Mouse (Mus musculus) CD8-positive naive resting alpha-beta T cell, adult 2 months (primary cell): ENCODE measurements around the gene Gm21970.

Source experiments
- DNase-seq, 2 experiments: peaks; one replicate each; pipeline ENCODE4 v3.0.0; 2022; ENCODE audit warnings: low read depth in 2 of 2, low spot score in 2 of 2

Gene Gm21970

DNA sequence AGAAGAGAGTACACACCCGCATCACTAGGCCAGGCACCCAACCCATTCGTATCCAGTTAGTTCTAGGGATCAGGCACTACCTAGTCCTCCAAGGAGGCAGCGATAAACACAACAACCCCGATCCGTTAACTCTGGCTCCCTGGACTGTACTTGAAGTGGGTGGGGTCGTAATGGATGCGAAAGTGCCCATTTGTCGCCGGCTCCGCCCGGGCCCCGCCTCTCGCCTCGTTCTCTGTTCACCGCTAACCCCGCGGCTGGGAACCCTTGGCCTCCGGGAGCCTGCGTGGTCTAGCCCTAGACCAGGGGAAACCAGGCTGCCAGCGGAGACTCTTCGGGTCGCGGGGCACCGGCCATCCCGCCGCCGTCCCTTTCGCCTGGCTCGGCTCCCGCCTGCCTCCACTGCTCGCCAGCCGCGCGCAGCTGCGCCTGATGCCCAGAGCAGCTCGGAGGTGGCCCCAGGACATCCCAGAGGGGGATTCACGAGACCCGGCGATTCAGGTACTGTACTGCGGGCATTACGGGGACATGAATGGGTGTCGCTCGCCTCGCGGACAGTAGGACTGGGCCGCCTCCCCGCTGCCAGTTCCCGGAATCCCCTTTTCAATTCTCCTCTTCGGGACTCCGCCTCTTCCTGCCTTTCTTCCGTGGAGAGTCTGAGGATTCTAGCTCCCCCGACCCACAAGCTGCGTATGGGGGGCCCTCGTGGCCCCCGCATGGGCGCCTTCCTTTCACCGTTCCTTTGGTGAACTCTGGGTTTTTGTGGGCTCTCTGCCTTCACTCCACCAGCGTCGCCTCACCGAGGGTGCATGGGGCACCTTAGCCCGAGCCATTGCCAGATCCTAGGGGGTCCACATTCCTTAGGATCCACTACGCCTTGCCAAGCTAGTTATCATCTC is 18.7 kb upstream of the Gm21970 start, which contains the start of gene Ifnar2:
Gene Ifnar2 (plus strand): TSS at position 207 of the 896 bp plus-strand sequence.
- peak; percentile 38 to 49 for DNase-seq

DNA sequence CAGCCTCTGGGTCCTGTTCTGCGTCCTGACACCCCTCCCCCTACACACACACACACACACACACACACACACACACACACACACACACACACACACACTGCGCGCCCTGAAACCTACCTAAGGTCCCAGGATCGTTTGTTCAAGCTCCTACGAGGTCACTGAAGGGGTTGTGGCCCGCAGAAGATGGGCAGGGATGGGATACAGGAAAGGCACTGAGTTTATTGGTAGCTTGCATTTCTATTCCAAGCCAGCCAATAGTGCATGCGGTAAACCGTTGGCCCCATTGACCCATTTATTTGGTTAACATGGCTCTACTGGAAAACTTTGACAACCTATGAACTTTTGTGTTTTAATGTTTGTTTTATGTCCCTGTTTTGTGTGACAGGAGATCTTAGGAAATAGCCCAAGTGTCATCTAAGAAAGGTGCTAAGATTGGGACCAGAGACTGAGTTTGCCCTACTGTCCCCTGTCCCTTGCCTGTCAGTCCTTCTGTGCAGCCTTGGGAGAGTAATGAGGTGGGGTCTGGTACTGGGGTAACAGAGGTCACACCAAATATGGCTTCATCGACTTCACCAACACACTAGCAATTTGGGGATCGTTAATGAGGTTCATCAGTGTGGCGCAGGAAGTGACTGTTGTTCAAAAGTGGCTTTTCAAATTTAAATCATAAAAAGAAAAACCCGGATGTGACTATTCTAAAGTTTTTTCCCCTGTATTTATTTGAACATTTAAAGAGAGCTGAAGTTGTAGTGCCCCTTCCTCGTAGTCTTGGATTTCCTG is 17.9 kb upstream of the Gm21970 start:
- DNase-seq: peak in 1 of 2 experiments; percentile 24

DNA sequence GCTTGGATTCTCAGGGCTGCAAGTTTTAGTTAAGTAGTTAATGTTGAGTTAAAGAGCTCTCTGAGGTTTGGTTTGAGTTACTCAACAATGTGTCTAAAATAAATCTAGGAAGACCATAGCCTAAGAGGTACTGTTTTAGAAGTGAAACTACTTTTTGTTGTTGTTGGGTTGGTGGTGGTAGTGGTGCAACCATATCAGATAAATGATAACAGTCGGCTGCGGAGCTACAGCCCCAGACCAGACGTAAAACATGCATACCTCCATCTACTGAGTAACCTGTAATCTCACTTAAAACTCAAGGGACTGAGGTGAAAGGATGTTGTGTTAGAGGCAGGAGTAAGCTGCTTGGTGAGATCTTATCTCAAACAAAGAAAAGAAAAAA is 17.3 kb upstream of the Gm21970 start:
- DNase-seq: no peak

DNA sequence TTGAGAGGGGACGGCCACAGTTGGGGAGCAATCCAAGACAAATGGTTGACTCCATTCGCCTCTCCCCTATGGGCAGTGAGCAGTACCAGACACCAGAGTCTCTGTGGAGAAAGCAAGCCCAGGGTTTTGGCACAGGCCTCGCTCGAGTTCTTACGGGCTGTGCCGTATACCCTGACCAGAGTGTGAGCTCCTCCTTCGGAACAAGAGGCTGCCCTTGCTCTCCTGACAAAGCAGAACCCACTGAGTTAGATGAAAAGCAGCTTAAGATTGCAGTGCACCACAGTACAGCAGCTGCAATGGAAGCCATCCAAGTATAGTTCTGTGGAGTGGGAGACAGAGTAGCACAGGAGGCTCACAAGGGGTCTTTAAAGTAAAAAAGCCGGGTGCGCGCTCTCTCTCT is 14.8 kb upstream of the Gm21970 start:
- DNase-seq: no peak

DNA sequence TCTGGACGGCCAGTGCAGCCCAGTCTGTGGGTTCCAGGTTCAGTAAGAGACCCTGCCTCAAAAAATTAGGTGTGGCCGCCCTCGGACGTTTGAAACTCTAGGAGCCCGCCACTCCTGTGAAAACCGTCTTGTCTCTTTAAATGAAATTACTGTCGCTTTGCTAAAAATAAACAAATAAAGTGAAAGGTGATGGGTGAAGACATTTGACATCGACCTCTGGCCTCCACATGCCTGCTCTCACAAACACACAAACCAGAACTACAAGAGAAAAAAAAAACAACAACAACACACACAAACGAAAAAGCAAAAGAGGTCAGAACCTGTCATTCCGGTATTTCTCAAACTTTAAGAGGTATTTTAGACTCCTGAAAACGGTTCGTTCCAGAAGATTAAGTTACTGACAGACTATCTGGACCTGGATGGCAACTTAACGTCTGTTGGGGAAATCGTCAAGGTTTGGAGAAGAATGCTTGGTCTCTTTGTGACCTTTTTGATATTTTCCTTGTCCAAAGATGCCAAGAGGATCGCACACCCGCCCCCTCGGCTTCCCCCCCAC is 13.0 kb upstream of the Gm21970 start:
- DNase-seq: no peak

DNA sequence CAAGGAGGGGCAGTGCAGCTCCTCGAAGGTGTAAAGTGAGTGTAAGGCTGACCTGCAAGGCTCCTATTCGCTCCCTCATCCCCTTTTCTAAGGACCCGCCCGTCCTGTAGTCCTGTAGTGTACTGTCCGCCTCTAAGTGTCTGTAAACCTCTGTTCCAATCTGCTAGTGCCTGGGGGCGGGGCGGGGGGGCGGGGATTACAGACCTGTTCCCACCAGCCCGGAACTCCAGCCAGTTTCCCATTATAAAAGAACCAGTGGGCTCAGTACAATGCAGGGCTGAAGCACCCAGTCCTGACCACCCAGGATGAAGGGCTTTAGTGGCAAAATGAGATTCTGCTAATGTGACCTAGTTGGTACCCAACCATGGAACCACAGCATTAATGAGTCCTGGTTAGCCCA is 12.5 kb upstream of the Gm21970 start:
- no peak for DNase-seq

DNA sequence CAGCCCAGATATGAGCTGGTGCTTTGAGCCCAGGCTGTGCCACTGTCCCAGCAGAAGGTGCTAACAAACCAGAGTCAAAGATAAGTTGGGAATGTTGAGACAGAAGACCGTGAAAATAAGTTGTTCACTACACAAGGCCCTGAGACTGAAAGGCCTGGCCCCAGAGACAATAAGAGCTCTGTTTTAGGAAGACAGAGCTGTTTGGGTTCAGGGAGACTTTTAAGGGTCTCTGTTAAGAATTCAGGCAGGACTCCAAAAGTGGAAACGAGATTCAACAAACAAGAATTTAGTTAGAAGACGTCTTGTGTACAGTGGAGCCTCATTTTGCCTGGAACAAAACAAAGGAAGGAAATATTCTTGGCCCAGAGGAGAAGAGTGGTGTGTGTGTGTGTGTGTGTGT is 12.1 kb upstream of the Gm21970 start:
- DNase-seq: no peak

DNA sequence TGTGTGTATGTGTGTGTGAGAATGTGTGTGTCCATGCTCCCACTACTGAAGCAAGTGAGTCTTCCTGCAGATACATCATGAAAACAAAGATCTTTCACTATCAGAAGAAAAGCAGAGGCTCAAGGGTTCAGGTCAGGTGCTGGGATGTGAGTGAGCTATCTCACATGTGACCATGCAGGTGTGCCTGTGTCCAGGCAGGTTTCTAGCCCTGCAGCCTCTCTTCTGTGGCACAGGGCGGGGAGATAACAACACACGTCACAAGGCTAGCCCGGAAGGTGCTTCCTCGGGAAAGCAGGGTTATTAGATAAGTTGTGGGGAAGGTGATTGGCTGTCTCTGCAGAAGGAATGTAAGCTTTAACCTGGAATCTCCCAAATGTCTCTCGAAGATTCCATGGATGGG is 11.4 kb upstream of the Gm21970 start:
- DNase-seq: no peak

DNA sequence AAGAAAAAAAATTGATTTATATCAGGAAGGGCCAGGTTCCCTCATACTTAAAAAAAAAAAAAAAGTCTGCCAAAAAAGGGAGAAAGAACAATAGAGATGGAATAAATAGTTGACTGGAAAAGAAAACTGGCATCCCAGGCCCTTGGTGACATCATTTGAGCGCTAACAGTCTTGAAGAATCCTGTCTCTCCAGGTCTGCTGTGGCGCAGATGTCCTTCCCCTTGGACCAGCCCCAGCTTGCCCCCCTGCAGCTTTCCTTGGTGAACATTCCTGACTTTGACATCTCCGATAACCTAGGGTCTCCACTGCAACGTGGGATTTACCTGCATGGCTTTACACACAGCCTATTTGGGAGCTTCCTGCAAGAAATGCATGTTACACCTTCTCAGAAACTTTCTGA is 9.9 kb upstream of the Gm21970 start:
- no peak for DNase-seq

DNA sequence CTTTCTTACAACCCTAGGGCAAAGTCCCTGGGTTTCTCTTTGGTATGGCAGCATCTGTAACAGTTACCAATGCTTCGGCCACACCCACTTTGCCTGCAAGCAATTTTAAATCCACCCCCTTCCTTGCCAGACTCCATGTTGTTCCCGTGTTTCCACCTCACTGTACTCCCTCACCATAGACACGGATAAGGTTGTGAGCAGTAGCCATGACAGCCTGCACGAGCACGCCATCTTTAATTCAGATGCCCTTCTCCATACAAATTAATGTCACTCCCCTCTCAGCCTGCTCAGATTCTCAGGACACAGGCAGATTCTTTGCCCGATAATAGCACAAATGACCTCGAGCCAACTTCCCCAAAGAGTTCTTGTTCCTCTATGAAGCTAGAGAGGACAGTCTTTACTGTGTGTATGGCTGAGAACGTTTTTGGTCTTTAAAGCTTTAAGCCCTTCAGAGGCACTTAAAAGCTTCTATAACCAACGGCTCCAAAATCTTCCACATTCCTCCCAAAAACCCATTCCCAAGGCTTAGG is 9.2 kb upstream of the Gm21970 start:
- no peak for DNase-seq

DNA sequence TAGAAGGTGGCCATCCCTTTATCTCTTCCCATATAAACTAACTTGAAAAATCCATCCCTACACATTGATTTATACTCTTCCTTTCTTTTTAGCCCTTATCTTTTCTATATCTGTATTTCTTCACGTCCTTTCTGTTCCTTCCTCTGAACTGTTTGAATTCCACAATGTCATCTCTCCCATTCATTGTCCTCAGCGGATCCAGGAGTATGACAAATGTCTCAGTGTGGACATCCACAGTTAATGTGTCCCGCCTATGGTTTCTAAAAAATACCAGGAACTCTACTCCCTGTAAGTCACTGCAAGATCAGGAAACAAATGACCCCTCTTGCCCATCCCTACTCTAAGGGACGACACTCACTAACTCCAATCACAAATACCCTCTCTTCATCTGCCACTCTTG is 7.3 kb upstream of the Gm21970 start:
- no peak for DNase-seq

DNA sequence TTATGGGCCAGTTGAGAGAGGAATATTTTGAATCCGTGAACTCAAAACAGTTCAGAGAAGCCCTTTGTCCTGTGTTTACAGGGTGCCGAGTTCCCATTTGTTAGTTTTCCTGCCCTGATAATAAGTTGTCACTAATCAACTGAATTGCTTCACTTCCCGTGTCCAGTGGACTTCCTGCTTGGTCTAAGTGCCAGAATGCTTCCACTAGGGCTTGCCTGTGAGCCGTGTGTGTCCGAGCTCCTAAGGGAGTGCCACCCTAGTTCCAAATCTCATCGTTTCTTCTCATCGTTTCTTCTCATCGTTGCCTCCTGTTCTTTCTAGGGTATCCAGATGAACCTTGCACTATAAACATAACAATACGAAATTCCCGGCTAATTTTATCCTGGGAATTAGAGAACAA is 5.9 kb upstream of the Gm21970 start:
- DNase-seq: no peak

DNA sequence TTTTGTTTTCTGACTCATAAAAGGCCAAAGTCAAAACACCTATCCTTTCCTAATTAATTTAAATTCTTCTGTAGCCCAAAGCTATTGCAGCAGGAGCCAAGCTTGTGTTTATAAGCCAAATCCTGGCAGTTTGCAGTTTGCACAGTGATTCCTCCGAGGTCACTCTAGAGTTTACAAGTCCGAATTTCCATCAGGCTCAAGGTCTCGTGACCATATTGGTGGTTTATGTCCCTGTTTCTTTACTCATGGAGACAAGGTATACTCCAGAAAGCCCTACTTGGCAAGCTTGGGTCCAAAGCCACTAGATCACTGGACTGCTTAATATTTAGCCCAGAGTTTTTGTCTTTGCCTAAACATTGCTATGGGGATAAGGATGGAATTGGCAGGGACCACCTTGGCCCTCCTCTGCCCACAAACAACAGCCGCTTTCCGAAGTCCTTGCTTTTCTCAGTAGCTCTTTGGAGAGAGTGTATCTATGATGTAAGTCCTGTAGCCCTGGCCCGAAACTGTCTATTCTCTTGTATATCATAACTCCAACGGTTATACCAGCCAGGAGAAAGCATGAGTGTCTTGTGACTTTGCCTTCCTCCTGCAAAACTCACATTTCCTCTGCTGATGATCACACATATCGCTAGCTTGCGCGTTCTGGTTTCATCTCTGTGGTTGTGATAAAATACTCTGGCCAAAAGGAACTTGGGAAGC is 5.0 kb upstream of the Gm21970 start:
- DNase-seq: no peak

DNA sequence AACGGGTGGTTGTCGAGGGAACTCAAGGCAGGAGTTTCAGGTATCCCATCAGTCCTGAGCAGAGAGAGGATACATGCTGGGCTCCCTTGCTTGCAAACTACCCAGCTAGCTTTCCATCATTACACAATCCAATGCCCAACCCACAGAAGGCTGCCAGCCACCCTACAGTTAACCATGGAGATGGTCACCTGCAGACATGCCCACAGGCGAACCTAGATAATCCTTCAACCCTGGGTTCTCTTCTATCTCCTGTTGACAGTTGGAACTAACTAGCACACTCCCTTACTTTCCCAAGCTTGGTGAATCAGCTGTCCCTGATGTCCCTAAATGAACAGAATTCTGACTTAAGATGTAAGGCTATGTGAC is 4.4 kb upstream of the Gm21970 start:
- no peak for DNase-seq

DNA sequence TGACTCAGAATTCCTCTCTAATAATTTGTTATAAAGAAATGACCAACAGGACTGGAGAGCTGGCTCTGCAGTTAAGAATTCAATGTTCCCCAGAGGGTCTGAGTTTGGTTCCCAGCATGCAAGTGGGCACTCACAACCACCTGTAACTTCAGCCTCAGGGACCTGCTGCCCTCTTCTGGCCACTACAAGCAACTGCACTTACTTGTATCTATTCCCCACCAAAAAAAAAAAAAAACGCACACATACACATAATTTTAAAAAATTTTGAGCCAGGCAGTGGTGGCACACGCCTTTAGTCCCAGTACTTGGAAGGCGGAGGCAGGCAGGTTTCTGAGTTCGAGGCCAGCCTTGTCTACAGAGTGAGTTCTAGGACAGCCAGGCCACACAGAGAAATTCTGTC is 1.4 kb upstream of the Gm21970 start:
- peak in 1 of 2 experiments; percentile 17 for DNase-seq

DNA sequence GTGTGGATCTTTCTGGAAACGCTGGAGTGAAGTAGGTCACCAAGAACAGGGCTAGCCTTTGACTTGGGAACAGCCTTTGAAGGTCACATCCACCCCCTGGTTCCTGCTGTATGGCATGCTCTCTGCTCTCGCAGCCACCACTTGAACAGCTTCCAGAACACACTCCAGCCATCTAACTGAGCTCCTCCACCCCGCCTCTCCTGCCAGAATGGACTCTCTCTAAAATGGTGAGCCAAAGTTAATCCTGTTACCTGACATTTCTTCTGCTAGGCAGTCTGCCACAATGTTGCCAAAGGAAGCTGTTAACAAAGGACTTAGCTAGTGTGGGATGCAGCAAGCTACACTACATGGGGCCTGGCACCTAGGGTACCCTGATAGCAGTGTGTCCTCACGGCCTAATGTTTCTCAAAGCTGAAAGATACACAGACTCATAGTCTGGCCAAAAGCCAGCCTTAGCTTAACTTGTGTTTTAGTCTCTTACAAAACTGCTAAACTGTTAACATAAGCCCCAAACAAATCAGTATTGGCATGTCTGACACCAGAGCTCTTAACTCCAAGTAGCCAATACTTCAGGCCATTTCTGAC is 3.4 kb downstream of the Gm21970 start:
- no peak for DNase-seq

DNA sequence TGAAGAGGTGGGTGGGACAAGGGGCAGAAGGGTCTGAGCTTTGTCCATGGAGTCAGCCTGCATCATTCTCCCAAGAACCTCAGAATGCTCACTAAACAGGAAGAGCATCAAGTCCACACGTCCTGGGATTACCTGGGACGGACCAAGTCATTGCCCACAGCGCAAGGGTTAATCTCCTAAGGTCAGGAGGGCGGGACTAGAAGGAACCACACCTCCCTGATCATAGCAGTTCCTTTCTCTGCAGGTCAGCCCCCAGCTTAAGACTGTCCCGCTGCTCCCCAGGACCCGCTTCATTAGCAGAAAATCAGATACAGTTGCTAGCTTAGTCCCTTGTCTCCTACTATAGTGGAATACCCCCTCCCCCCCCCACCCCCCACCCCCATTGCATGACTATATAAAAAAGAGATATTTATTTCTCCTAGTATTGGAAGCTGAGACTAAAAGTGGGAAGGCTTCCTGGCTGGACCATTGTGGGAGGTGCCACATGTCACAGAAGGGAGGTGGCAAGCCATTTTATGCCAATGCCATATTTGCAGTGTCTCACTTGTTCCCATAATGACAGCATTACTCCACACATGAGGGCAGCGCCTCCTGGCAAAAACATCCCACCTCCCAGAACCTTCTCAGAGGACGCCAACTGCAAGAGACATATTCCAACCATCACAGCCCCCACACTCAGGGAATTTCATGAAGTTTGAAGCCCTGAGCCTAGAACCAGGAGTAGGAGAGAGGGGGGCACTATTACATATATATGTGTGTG is 4.3 kb downstream of the Gm21970 start:
- DNase-seq: no peak

DNA sequence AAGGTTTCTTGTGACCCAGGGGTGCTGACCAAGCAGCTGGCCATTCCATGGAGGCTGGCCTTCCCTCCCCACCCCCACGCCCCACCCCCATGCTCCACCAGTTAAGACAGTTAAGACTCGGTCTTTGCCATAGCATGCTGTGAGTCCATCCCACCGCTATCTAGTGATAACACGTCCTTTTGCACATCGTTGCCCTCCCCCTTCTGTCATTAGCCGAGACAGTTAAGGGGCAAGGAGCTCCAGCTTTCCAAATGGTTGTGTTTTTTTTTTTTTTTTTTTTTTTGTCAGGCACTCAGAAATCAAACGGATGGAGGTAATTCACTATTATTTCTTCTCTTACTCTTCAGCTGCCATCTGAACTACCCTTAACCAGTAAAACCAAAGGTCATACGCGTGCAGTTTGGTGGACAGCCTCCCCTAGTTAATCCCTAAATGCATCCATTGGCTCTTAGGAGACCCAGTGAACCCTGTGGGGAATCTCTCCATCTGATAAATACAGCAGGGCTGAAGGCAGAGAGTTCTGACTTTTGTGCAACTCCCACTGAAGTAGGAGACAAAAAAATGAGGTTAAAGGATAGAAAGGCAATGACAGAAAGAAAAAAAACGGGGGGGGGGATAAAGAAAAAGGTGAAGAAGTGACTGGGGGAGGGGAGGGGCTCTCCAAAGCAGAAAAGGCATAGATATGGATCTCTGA is 5.5 kb downstream of the Gm21970 start:
- DNase-seq: no peak

DNA sequence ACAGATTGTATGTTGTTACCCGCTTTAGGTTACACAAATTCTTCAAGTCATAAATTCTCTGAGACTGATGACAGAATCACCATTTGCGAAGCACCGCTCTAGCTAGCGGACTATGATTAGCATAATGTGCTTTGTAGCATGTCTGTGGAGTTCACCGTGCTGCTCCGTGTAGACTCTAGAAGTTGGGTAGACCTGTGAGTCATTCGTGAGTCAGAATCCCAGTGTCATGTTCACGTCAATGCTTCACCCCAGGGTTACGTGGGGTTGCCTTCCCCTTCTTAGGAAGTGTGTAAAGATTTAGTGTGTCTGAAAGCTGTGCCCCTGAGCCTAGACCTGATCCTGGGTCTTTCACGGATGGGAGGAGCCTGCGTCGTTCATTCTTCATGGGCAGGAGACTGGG is 6.5 kb downstream of the Gm21970 start:
- DNase-seq: no peak

DNA sequence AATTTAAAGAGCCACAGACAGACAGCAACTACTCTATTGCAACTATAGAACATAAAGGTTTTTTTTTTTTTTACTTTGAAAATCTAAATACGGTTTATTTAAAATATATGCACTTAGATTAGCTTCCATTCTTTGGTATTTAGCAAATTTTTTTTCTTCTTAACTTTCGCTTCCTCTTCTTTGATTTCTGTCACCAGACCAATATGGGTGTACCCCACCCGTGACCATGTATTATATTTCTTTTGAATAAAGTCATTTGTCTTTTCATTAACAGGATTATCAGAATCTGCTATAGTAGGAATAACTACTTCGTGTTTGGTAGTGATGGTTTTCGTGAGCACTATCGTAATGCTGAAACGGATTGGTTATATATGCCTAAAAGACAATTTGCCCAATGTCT is 7.4 kb downstream of the Gm21970 start:
- DNase-seq: no peak
